Mouse (Mus musculus): ENCODE results near the gene Hoxa3.

Hoxa3 gene

DNA sequence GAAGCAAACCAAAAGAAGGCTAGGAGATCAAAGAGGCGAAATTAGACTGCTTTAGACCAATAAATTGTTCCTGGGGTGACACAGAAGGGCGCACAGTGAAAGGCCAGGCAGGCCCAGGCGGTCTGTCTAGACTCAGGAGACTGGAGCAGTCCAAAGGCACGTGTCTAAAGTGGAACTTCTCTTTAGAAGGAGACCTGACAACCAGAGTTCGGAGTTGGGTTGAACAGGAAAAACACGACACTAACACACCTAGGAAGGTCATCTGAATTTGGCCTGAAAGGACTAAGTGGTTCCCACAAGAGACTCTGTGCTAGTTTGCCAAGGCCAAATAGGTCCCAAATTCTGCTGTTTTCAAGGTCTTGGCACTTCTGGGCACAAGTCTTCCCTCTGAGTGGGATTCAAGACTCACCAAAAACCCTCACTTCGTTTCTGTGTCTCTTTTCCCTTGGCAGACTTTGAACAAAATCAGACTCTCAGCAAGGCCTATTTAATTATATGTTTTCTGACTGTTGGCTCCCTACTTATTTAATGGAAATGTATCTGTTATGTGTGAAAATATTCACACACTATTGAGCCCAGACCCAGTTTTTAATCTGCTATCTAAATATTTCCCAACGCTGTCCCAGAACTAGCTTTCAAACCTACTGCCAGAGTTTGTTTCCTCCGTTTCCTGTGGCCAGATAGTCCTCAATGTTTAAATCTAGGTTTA lies 6.3 kb upstream of the Hoxa3 start:
- DNase-seq (ENCODE audit: low spot score in 2 of 2), result no peak

DNA sequence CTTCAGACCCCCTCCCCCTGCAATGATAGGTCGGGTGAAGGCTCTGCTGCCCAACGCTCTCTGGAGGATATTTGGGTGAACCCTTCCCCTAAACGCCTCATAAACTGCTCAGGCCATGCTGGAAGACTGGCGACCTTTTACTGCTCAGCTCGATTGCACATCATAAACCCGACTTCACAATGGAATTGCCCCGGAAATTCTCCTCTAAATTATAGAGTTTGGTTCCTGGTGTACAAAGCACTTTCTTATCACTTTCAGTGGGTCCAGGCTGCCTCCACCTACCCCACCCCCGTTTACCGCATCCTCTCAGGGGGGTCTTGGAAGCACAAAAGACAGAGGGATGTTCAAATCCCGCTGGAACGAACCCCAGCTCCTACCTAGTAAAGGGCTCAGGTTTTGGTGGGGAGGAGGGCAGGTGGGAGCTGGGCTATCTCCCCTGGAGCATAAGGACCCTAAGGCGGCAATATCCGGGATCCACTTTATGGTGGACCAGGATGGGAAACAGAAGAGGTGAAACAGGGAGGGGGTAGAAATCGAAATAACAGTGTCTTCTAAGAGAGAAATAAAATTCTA lies 5.6 kb upstream of the Hoxa3 start:
- DNase-seq (ENCODE audit: low spot score in 2 of 2), result no peak

DNA sequence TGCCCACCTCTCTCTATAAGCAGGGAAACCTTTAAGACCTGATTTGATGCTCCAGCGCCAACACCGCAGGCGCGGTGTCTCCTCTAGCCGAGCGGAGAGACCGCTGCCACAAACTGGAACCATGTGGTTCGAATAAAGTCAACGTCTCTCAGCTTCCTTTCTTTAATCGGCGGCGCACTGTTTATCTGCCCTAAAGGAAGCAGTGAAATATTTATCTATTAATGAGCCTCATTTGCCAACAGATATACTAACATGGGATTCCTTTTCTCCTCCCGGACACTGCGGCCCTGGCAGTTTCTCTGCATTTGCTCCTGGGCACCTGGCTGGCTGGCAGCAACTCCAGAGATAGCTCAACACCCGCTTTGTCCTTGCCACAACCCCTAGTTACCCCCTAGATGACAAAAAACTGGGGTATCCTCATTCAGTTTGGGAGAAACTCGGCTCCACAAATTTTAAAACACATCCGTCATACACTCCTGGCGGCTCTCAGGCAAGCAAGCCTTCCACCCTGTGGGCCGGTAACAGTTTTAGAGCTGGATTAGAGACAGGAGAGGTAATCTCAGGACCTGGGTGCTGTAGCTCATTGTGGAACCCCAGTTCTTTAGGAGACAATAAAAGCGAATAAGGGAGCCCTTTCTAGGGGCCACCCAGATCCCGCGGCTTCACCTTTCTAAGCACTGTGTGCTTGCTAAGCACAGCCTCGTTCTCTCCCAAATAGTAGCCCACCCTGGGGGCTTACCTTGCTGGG lies 4.9 kb upstream of the Hoxa3 start:
- DNase-seq (ENCODE audit: low spot score in 2 of 2), result no peak

DNA sequence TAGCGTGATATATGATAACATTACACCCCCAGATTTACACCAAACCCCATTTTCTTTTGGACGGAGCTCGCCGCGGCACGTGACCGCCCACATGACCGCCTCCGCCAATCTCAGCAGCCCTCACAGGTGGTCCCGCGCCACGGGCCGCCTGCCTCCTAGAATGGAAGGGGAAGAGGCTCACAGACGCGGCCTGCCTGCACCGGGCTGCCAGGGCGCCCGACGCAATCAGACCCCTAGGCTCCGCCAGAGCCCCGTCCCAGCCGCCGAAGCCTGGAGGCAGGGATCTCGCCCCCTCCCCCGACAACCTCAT lies 4.3 kb upstream of the Hoxa3 start:
- no peak for DNase-seq (ENCODE audit: low spot score in 2 of 2)

DNA sequence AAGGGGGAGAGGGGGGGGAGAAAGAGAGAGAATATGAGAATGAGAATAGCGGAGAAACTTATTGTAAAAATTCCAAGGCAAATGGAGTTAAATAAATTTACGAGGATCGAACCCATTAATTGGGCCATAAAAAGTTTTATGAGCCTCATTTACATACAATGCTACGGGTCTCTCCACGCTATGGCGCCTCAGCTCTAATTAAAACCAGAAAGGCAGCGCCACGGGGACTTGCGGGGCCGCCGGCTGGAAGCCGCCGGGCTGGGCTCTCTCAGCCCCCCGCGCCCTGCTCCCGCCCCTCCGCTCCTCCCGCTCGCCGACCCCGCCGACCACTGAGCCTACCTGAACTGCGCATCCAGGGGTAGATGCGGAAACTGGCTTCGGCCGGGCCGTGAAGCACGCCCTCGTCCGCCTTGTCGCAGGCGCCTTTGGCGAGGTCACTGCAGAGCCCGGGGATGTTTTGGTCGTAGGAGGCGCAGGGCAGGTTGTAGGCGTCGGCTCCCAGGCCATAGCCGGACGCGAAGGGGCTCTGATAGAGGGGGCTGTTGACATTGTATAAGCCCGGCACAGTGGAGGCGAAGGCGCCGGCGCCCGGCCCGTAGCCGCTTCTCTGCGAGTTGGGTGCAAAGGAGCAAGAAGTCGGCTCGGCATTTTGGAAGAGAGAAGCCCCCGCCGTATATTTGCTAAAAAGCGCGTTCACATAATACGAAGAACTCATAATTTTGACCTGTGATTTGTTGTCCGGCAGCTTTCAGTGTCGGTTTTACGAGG lies 3.7 kb upstream of the Hoxa3 start:
- DNase-seq (ENCODE audit: low spot score in 2 of 2), result no peak

DNA sequence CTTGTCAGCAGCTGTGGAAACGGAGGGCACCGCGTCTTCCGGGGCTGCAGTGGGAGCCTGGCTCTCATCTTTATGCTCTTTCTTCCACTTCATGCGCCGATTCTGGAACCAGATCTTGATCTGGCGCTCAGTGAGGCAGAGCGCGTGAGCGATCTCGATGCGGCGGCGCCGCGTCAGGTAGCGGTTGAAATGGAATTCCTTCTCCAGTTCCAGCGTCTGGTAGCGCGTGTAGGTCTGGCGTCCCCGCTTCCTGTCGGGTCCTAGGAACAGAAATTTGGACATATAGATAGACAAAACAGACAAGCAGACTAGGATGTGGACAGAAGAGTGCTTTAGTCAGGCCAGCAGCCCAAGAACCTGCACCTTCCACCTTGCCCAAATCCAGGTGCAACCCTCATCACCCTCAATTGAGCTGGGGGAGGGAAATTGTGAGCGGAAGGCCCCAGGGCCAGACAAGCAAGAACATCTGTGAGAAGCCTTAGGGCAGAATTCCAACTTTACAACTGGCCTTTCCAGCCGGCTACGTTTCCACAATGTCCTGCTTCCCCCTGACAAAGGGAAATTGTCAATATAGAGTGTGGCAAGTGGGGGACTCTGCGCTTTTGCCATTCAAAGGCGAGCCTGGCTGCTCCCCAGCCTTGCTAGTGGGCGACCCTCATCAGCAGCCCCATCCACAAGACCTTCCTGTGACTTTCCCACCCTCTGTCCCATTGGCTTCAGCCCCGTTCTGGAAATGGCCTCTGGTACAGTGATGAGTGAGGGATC lies 2.8 kb upstream of the Hoxa3 start:
- DNase-seq (ENCODE audit: low spot score in 2 of 2), result peak in 1 of 2 experiments; percentile 4

DNA sequence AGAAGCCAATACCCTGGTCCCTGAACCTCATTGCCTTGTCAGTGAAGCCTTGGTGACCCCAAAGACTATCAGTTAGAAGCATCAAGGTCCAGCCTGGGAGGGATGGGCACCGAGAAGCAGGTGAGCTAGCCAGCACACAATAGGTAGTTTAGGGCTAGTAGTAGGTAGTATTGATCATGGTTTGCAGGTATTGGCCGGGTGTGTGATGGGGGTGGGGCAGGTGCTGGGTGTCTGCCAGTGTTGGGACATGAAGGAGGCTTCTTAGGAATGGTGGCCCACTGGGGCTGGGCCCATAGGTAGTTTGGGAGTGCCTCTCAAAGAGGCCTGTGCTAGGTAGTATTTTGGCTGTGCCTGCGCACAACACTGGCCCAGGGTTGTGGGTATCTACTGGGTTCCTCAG lies 1.9 kb upstream of the Hoxa3 start:
- no peak for DNase-seq (ENCODE audit: low spot score in 2 of 2)

DNA sequence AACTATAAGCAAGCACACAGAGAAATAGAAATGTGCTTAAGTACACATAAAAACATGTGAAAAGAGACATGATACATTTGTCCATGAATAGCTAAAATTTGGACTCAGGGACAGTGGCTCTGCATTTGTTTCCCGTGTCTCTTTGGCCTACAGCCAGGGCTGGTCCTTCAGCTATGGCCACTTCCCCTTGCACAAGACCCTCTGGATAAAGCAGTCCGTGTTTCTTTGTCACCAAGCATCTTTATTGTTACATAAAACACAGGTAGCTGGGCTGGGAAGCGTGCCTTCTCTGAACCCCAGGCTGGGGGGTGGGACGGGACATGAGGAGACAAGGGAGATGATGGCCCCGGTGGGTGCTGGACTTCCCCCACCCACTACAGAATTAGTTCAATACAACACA lies 1.1 kb upstream of the Hoxa3 start:
- DNase-seq (ENCODE audit: low spot score in 2 of 2), result no peak

DNA sequence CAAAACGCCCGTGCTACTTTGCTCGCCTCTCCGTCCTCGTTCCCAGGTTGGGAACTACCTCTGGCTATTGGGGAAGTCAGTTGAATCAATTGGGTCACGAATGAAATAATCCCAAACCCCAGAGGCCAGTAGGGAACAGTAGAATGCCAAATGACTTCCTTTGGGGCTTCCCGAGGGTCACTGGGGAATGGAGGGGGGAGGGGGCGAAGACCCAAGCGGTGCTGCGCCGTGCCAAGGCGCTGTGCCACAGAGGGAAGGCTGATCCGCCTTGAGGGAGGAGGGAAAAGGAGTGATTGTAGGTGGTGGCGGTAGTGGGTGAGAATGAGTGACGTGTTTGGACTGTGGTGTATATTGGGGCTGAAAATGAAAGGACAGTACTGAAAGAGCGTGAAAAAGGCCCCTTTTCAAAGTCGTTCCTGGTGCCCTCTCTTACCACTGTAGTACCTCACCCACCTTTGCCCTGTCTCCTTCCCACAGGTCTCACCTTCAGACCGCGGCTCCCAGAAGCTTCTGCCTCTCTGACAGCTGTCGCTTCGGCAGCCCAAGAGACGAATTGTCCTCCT lies 499 bp downstream of the Hoxa3 start:
- no peak for DNase-seq (ENCODE audit: low spot score in 2 of 2)

DNA sequence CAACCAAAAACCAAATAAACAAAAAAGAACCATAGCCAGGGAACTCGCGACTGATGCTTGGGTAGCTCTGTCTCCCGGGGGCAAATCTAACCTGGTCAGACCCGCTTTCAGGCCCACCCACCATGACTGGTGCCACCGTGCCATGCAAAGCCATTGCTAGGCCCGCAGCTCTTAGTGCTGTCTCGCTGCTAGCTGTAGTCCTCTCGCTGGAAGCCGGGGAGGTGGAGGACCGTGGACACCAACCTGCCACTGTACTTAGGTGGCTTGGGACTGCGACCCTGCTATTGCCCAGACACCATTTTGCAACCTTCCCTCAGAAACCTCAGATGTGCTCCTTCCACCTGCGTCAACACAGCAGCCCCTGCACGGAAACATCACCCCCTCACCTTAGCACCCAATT lies 1.2 kb downstream of the Hoxa3 start:
- no peak for DNase-seq (ENCODE audit: low spot score in 2 of 2)

DNA sequence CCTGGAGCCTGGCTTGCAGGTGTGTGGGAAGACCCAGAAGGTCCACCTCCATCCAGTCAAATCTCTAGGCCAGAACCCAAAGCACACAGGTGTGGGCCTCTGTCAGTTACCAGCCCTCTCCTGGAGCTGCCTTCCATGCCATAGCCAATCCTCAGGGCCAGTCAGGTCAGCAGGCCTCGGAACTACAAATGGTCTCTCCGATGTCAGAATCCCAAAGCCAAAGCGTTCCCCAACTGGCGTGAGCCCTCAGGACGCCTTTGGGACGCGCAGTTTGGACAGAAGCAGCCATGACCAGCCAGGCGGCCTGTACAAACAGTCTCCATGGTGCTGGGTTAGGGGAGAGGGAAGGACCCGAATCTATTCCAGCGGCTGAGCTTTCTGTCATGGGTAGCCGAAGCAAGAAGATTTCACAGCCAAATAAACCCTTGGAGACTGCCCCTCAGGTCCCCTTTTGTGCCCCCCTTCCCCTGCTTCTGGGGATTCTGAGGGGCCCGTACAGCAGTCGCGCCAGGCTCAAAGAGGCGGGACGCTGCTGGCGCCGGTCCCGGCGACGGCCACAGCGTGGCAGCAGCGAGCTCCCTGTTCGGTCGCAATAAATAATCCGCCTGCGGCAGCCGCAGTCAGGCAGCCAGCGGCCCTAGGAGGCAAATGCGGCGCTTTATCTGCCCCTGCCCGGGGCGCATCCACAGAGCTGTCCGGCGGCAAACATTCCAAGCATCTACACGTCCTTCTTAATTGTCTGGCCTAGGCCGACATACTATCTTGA lies 1.8 kb downstream of the Hoxa3 start:
- DNase-seq (ENCODE audit: low spot score in 2 of 2), result peak; percentile 38 to 65

DNA sequence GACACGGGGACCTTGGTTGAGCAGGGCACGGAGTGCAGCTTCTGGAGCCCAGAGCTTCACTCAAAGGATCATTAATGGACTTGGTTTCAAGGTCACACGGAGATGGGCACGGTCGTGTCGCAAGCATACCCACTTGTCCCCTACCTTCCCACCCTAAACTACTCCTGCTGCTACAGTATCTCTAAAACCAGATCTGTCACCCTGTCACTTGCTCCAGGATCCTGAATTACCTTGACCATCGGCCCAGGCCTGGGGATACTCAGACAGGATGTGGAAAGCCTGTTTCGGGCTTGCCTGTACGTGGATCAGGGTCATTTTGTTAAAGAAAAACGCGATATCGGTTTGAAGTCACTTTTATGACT lies 3.5 kb downstream of the Hoxa3 start:
- DNase-seq (ENCODE audit: low spot score in 2 of 2), result no peak

DNA sequence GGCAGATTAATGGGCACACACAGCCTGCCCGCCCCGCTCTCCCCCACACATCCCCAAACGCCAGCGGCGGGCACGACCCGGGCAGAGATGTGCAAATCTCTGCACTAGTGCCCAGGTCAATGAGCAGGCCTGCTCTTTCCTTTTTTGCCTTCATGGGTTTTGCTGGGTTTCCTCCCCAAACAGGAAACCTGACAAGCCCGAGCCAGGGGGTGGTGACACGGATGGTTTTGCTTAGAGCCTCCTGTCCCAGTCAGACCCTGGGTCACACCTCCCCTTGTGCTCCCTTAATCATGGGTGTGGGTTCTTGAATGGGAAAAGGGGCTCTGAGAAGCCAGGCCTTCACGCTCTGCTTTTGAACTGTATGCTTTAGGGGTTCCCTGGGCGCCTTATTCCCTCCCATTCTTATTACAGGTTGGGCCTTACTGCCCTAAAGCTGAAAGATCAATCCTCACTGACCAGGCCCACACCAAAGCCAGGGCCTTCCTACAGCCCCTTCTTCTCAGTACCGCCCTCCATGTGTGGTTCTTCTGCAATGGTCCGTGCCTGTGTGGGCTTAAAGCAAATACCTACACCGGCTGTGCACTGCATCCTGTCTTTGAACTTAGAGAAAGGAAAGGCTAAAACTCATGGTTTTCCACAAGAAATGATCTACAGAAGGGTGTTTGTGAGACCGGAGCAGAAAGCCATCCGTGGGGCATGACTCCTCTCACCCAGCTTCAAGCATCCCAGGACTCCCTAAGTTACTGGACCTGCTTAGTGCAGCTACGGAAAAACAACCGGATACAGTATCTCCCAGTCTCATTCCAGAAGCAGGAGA lies 4.1 kb downstream of the Hoxa3 start:
- DNase-seq (ENCODE audit: low spot score in 2 of 2), result no peak

DNA sequence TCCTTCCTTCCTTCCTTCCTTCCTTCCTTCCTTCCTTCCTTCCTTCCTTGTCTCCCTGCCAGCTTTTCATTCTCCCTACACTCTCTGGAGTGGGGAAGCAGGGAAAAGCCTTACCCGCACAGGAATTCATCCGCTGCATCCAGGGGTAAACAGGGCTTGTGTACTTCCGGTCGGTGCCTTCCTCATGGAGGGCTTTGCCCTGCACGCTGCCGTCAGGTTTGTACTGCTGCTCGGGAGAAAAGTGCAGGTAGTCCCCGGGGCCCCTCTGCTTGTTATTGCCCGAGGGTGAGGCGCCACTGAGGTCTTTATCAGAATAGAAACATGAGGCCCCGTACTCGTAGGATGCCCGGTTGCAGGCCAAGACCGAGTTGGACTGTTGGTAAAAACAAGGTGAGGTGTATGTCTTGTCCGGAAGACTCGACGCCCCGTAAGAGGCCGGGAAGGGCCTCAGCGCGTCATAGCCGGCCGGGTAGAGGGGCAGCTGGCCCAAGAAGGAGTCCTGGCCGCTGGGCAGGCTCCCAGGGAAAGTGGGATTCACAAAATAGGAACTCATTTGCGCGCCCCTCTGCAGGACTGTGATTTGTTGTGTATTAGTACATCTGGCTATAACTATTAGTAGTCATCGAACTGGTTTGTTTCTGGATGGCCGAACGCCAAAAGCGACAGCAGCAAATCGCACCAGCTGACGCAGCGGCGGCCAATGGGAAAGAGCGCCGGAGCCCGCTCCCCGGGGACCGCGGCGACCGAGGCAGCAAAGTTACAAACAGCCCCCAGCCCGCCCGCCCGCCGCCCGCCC lies 4.9 kb downstream of the Hoxa3 start, which contains the start of gene Hoxa6:
Gene Hoxa6, minus strand, starts transcription at position 651 of the 796 bp plus-strand sequence.
- no peak for DNase-seq (ENCODE audit: low spot score in 2 of 2)

DNA sequence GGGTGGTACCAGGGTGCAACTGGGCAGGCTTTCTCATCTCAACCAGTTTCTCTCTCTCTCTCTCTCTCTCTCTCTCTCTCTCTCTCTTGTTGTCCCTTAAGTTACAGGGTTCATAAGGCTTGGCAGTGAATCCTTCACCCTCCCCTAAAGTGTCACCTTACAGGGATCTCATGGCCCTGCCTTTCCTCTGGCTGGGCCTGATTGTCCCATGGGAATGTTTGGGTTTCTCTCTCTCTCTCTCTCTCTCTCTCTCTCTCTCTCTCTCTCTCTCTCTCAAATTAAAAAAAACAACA lies 5.5 kb downstream of the Hoxa3 start:
- DNase-seq (ENCODE audit: low spot score in 2 of 2), result no peak

DNA sequence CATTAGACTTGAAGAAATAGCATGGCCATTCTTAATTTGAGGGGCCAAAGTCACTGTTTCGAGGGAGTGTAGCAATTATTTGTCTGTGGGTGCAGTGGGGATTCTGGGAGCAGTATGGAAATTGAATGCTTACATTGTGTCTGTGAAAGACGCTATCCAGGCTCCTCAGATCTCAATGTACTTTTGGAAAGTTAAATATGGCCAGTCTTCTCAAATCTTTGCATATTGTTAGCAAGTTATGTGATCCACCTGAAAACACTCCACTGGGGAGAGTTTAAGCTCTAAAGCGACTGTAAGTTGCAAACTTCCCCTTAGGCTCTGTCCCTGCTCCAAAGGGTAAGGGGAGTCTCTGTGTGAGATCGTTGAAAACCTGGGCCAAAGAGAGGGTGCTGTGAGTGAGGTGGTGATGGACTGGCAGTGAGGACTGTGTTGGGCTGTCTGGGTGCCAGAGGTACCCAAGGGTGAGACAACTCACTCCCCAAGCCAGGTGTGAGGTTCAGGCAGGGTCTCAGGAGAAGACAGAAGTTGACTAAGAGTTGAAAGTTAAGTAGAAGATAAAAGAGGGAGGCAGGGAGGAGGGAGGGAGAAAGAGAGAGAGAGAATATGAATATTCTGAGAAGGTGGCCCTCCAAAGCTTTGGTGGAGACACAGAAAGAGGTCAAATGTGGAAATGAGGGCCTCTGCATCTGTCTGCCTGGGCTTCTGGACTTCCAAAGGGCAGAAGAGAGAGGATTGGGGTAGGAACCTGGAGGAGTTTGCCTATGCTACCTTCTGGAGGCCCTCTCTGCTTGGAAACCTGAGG lies 6.1 kb downstream of the Hoxa3 start:
- DNase-seq (ENCODE audit: low spot score in 2 of 2), result no peak

DNA sequence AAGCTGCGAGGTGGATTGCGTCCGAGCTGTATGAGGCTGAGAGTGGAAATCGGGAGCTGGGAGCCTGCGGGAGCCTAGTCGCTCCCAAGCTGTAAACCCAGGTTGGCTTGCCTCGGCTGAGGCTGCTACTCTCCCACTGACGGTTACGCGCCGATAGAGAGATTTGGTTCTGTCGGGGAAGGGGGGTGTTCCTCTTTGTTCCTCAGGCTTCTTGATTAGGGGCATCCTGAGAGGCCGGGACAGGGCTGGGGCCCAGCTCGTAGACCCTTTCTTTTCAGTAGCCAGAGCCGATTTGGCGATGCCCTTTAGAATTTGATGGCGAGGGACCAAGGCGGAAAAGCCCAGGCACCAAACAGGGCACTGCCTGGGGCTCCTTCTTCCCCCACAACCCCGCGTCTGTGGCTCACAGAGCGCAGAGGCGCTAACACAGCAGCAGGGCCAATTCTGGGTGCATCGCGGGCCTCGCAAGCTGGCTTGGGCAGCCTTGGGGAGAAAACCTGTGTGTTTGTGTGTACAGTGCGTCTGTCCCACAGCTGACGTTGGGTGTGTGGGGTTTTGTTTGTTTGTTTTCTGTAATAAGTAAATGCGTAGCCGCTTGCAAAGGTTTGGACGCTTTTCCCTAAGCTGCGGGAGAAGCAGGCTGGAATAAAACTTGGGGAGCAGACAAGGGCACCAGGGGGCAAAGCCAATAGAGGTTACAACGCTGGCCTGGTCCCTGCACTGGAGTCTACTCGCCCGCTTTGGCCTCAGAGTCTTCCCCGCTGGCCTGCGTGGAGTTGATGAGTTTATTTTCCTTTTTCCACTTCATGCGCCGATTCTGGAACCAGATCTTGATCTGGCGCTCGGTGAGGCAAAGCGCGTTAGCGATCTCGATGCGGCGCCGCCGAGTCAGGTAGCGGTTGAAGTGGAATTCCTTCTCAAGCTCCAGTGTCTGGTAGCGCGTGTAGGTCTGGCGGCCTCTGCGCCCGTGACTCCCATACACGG lies 7.2 kb downstream of the Hoxa3 start:
- DNase-seq (ENCODE audit: low spot score in 2 of 2), result no peak
